Mouse (Mus musculus) limb, embryonic 11.5 days (tissue): Measurements from ENCODE around the gene Igfn1. TPM values are rescaled to one million over a fixed set of nuclear protein-coding genes. Genes with fewer than 3 reads are reported as not detected.

Experiments used
- ATAC-seq: fragments of 200-750 bp; cut with Nextera tagmentation; 2 replicates; pipeline ENCODE4 v1.8.0; 2017; ENCODE audit warnings: low read depth; ENCODE audit not compliant: insufficient number of reproducible peaks, low FRiP score, low TSS enrichment
- DNase-seq: peaks from one replicate; pipeline ENCODE4 v3.0.0-alpha.2; 2015; ENCODE audit warnings: low spot score
- H3K27ac ChIP-seq: fragments of 300-500 bp; sonication (generic); replicated peaks from 2 replicates; pipeline ENCODE4 v1.5.1; 2014; ENCODE audit warnings: low read depth, mild to moderate bottlenecking, low read length
- H3K27me3 ChIP-seq: fragments of 300-500 bp; sonication (generic); 2 replicates; pipeline ENCODE4 v1.6.1; 2014; ENCODE audit warnings: mild to moderate bottlenecking, low read length, mixed read lengths; ENCODE audit not compliant: control insufficient read depth, insufficient read depth
- H3K36me3 ChIP-seq: fragments of 300-500 bp; sonication (generic); 2 replicates; pipeline ENCODE4 v1.6.1; 2014; ENCODE audit warnings: mild to moderate bottlenecking, low read length, moderate library complexity, mixed read lengths; ENCODE audit not compliant: control insufficient read depth, insufficient read depth
- H3K4me1 ChIP-seq: fragments of 300-500 bp; sonication (generic); 2 replicates; pipeline ENCODE4 v1.6.1; 2014; ENCODE audit warnings: low read length, mixed read lengths; ENCODE audit not compliant: control insufficient read depth, insufficient read depth
- H3K4me2 ChIP-seq: fragments of 300-500 bp; sonication (generic); 2 replicates; pipeline ENCODE4 v1.6.1; 2014; ENCODE audit warnings: low read depth, mild to moderate bottlenecking, moderate library complexity; ENCODE audit not compliant: severe bottlenecking
- H3K4me3 ChIP-seq: fragments of 300-500 bp; sonication (generic); 2 replicates; pipeline ENCODE4 v1.5.1; 2014; ENCODE audit warnings: low read depth, low read length
- H3K9ac ChIP-seq: fragments of 300-500 bp; sonication (generic); 2 replicates; pipeline ENCODE4 v1.6.1; 2014; ENCODE audit warnings: mild to moderate bottlenecking, low read length
- H3K9me3 ChIP-seq: fragments of 300-500 bp; sonication (generic); 2 replicates; pipeline ENCODE4 v1.6.1; 2016; ENCODE audit warnings: low read length; ENCODE audit not compliant: control insufficient read depth
- WGBS: fragments of 180-500 bp; shearing (Covaris S2); extraction: QIAGEN DNeasy Blood & Tissue Kit; methylation state at CpG from one replicate; pipeline ENCODE4 v1.1.7; 2014; 5-methylcytosine and 5-hydroxymethylcytosine counted together
- polyA plus RNA-seq: library from polyadenylated mRNA; unstranded; fragments of >200 nt; fragmentation: Nextera tagmentation; extraction: Ambion mirVana; gene quantifications from 2 replicates; pipeline ENCODE4 v1.2.1, GENCODE M21; 2014

Gene Igfn1
- polyA plus RNA-seq, 1 experiment from 2014 or later, result 0.13 TPM

DNA sequence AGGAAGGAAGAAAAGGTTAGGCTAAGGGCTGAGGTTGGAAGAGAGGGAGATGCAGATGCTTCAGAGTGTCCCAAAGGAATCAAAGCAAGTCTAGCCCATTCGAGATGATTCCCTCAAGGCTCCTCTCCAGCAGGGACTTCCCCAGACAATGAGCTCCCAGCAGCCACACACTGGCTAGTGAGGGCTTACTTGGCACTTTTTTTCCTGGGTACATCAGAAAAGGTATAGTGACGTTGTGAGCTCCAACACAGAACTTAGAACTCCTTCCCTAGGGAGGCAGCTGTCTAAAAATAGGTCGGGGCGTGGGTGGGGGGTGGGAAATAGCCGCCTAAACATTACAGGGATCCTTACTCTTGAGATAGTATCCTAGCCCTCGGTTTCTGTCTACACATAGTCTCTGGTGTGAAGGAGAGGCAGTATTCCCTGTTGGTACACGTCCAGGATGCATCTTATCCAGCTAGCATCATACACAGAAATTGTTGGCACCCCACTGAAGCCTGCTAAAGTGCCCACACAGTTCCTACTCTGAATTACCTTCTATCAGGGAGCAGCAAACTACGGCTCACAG is 6.3 kb downstream of the Igfn1 start:
- Histone ChIP-seq H3K27ac (no peak overlapping the region), H3K4me1 (no peaks in the 10 kb centered on the region), H3K9me3 (no peaks in the 10 kb centered on the region), H3K4me2 (no peak overlapping the region), H3K4me3 (no peak overlapping the region), H3K9ac (no peak overlapping the region), H3K36me3 (no peaks in the 10 kb centered on the region), H3K27me3 (no peaks in the 10 kb centered on the region)
- DNase-seq (no peak), ATAC-seq (no peak)
- WGBS, result 59% methylated on average over 8 of the region's 8 CpGs

DNA sequence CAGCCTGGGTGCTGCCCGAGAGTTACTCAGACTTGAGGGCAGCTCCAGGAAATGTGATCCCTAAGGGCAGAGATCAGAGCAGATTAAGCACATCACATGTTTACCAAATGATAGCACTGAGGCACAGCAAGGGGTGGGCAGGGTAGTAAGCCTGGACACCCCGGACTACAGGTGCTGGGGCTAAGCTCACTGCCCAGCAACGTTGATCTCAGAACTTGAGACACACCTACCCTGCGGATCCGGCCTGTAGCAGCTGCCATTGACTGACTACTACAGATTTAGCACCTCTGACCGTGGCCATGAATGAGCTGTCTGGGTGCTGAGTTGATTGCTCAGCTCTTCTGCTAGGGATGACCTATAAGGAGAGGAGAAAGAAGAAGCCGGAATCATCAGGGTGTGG is 8.6 kb downstream of the Igfn1 start:
- H3K36me3 ChIP-seq, result no peaks in the 10 kb centered on the region
- no peak overlapping the region for H3K9ac ChIP-seq
- H3K9me3 ChIP-seq, result no peaks in the 10 kb centered on the region
- no peak overlapping the region for H3K4me2 ChIP-seq
- 69% methylated on average over 7 of the region's 7 CpGs for WGBS
- DNase-seq (no peak), ATAC-seq (no peak)
- H3K27me3 ChIP-seq, result no peaks in the 10 kb centered on the region
- H3K27ac ChIP-seq, result no peak overlapping the region
- no peaks in the 10 kb centered on the region for H3K4me1 ChIP-seq
- H3K4me3 ChIP-seq, result no peak overlapping the region

DNA sequence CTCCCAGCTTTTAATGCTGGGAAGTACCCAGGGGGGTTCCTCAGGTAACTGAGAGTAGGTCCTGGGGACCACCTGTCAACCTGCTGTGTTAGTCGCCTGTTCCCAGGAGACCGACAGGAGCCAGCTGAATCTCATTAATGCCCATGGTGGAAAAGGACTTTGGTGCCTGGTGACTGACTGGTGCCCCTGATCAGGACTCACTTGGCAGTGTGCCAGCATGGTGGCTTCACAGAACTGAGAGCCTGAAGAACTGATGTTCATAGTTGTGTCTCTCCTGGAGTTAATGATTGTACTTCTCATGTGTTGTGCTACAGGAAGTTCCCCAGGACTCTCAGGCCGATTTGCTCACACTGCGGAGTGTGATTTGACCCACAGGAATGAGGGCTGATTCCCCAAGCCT is 12.7 kb downstream of the Igfn1 start:
- Histone ChIP-seq H3K4me1 (no peaks in the 10 kb centered on the region), H3K9ac (no peak overlapping the region), H3K36me3 (no peaks in the 10 kb centered on the region), H3K27me3 (no peaks in the 10 kb centered on the region), H3K9me3 (no peaks in the 10 kb centered on the region), H3K4me3 (no peak overlapping the region), H3K4me2 (no peak overlapping the region), H3K27ac (no peak overlapping the region)
- DNase-seq, result no peak
- no peak for ATAC-seq
- WGBS, result 75% methylated on average over 4 of the region's 4 CpGs

DNA sequence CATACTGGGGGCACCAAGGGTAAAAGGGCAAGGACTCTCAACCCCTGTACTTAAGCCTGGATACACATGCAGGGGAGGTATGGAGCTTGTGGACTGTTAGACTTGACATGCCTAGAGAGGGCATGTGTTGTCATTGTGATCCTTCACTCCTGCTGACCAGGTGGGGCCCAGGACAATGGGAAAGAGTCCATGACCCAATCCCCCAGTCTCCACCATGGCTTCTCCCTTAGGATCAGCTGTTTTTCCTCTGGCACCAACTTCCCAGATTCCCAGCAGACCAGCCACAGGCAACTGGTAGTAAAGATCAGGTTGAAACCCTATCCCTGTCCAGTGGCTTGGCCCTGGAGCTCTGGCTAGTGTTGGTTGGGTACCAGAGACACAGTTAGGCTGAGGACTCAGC is 16.3 kb downstream of the Igfn1 start:
- H3K9me3 ChIP-seq, result no peaks in the 10 kb centered on the region
- ATAC-seq, result no peak
- H3K36me3 ChIP-seq, result no peaks in the 10 kb centered on the region
- H3K27me3 ChIP-seq, result no peaks in the 10 kb centered on the region
- no peak overlapping the region for H3K4me2 ChIP-seq
- no peaks in the 10 kb centered on the region for H3K4me1 ChIP-seq
- DNase-seq, result no peak
- H3K27ac ChIP-seq, result no peak overlapping the region
- no peak overlapping the region for H3K4me3 ChIP-seq
- no peak overlapping the region for H3K9ac ChIP-seq

DNA sequence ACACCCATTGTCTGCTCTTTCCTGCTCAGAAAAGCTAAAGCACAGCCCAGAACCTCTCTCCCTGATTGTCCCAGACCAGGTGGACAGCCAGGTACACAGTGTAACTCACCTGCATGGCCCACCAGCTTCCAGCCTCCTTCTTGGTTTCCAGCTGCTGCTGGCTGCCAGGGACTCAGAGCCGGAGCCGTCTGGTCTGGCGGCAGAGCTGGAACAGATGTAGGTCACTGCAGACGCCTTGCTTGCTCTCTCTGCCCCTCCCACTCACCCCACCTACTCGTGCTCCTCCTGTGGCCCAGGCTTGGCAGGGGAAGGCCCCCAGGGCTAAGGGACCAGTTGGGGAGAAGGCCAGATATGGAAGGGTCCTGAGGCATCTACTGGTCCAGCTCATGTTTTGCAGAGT is 22.0 kb downstream of the Igfn1 start:
- no peak overlapping the region for H3K27ac ChIP-seq
- H3K4me2 ChIP-seq, result no peak overlapping the region
- ATAC-seq, result no peak
- H3K4me3 ChIP-seq, result no peak overlapping the region
- no peaks in the 10 kb centered on the region for H3K27me3 ChIP-seq
- DNase-seq, result no peak
- H3K4me1 ChIP-seq, result no peaks in the 10 kb centered on the region
- H3K36me3 ChIP-seq, result no peaks in the 10 kb centered on the region
- 23% methylated on average over 5 of the region's 5 CpGs for WGBS
- no peak overlapping the region for H3K9ac ChIP-seq
- H3K9me3 ChIP-seq, result no peaks in the 10 kb centered on the region

DNA sequence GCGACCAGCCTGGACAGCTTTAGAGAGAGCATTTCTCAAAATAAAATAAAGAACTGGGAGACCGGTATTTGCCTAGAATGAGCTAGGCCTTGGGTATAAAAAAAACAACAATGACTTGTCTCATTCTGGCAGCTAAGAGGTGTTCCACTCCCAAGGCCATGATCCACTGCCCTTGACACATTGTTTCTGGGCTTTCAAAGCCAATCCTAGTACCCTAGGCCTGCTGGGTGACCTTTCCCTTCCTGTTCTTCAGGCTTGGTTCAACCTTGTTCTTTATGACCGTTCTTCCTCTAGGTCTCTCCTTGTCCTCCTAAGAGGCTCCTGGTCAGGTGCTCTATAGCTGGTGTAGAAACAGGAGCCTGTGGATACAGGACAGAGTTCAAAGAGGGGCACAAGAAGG is 33.6 kb downstream of the Igfn1 start:
- ATAC-seq (no peak), DNase-seq (no peak)
- no peak overlapping the region for H3K9ac ChIP-seq
- no peaks in the 10 kb centered on the region for H3K4me1 ChIP-seq
- H3K4me2 ChIP-seq, result no peak overlapping the region
- no peaks in the 10 kb centered on the region for H3K36me3 ChIP-seq
- no peaks in the 10 kb centered on the region for H3K27me3 ChIP-seq
- WGBS, result 93% methylated on average over 3 of the region's 3 CpGs
- H3K4me3 ChIP-seq, result no peak overlapping the region
- no peaks in the 10 kb centered on the region for H3K9me3 ChIP-seq
- H3K27ac ChIP-seq, result no peak overlapping the region

DNA sequence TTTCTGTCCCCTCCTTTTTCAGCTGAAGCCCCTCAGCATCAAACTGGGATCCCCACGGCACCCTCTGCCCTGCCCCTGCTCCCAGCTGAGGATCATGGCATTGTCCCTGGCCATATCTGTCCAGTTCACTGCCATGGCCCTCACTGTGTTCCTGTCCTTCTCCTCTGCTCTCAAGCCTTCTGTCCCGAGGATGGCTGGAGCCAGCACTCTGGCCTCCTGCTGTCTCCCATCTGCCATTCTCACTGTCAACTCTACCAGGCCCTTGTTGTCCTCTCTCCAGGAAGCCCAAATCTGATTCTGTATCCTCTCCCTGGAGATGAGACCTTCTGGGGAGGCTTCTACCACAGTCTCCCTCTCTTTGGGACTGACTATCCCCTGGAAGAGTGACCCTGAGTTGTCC is 35.7 kb downstream of the Igfn1 start:
- Histone ChIP-seq H3K9ac (no peak overlapping the region), H3K27ac (no peak overlapping the region), H3K9me3 (no peaks in the 10 kb centered on the region), H3K27me3 (no peaks in the 10 kb centered on the region), H3K4me2 (no peak overlapping the region), H3K36me3 (no peaks in the 10 kb centered on the region), H3K4me3 (no peak overlapping the region), H3K4me1 (no peaks in the 10 kb centered on the region)
- WGBS, result 53% methylated on average over 2 of the region's 2 CpGs
- no peak for DNase-seq
- no peak for ATAC-seq

DNA sequence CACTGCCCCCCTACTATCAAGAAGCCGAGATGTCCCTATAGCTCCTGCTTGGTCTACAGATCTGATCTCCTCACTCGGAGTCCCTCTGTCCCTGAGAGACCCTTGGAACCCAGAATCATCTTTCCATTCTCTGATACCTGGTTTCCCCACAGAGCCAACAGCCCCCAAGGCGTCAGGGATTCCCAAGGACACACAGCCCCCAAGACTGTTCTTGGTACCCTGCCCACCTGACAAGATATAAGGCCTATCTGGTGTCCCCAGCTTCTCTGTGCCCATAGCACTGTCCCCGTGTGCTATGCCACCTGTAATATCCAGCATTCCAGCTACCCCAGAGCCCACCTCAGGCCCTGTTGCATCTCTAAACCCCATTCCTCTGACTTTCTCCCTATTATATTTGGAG is 38.4 kb downstream of the Igfn1 start:
- H3K4me2 ChIP-seq, result no peak overlapping the region
- H3K4me1 ChIP-seq, result no peaks in the 10 kb centered on the region
- ATAC-seq (no peak), DNase-seq (no peak)
- no peak overlapping the region for H3K27ac ChIP-seq
- 80% methylated on average over 4 of the region's 4 CpGs for WGBS
- H3K4me3 ChIP-seq, result no peak overlapping the region
- H3K9me3 ChIP-seq, result no peaks in the 10 kb centered on the region
- H3K36me3 ChIP-seq, result no peaks in the 10 kb centered on the region
- no peak overlapping the region for H3K9ac ChIP-seq
- no peaks in the 10 kb centered on the region for H3K27me3 ChIP-seq

DNA sequence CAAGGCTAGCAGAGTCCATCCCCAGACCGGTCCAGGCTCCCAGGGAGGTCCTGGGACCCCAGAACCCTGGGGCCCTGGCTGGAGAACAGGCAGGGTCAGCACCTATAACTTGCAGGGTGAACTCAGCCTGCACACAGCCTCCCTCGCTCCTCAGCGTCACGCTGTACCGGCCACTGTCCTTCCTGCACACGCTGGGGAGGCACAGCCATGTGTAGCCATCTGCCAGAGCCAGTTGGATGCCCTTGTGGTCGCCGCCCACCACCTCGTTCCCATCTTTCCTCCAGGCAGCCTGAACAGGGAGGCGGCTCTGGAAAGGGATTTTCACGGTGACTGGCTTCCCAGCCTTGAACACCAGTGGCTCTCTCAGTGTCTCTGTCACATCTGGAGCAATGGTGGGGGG is 41.6 kb downstream of the Igfn1 start:
- Histone ChIP-seq H3K36me3 (no peaks in the 10 kb centered on the region), H3K27ac (no peak overlapping the region), H3K4me2 (no peak overlapping the region), H3K27me3 (no peaks in the 10 kb centered on the region), H3K9ac (no peak overlapping the region), H3K9me3 (no peaks in the 10 kb centered on the region), H3K4me3 (no peak overlapping the region), H3K4me1 (no peaks in the 10 kb centered on the region)
- whole genome bisulfite sequencing, result 70% methylated on average over 11 of the region's 11 CpGs
- DNase-seq (no peak), ATAC-seq (no peak)
